Mouse (Mus musculus): ENCODE data around the gene Txn1. TPM values are rescaled to one million over a fixed set of nuclear protein-coding genes. Genes with fewer than 3 reads are reported as not detected.
A peak's percentile ranks its signal among the peaks of the same experiment; 100 is the strongest.

Txn1 gene
- polyA plus RNA-seq (2012; rRNA removed): 119 and 125 TPM in 2 replicates

DNA sequence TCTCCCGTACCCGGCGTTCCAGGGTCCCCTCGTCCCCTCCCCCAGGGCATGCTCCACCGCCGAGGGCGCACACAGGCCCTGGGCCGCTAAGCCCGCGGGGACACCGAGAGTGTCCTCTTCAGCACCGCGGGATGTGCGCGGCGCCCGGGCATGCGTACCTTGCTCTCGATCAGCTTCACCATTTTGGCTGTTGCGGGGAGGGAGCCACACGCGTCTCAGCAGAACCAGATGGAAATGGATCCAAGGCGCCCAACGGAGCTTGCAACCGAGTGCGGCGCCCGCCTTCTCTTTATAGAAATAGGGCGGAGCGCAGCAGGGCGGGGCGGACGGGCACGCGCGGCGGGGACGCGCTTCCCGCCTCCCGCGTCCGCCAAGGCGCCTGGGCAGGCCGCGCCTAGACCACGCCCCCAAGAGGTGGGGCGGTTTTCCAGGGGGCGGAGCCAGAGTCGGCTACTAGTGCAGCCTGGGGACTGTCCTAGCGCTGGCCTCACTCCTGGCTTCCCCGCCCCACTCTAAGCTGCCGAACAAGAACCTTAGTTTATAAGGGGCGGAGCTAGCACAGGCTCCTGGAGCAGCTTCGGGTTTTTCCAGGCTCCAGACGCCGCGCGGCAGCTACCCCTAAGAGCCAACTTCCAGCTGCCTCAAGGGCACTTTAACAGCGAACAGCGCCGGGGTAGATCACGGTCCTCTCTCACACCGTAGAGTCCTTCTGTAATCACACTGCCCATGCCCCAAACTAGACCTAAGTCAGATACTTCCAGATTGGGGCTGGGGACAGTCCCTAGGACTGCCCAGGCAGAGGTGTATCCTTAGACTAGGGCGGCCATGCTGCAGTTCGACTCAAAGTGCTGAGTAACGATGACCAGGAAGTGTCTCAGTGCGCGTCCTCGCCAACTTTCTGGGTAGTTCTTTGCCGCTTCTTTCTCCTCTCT is at the start of gene Txn1:
Txn1 (minus strand) TSS at position 383 of the 932 bp plus-strand sequence.
- WGBS: under 1% methylated on average over 71 of the region's 71 CpGs
- Histone ChIP-seq H3K27ac (ENCODE audit: insufficient read depth, low read length) (peak within 1 kb of the TSS; percentile 78), H3K27me3 (ENCODE audit: control insufficient read depth, insufficient read depth, low read length) (no peaks in the 10 kb centered on the region), H3K4me3 (replicated peaks; ENCODE audit: insufficient read depth, low read depth, low read length) (peak within 1 kb of the TSS; percentile 96), H3K4me1 (ENCODE audit: control insufficient read depth, insufficient read depth, low read length) (no peaks in the 10 kb centered on the region)
- TF ChIP-seq POLR2A (IDR thresholded peaks at IDR 0.05; ENCODE audit: borderline replicate concordance, insufficient read depth, low read length): peak; percentile 33; the same call in 1 of the 2 replicates
- no peak for TF ChIP-seq CTCF (IDR thresholded peaks at IDR 0.05; ENCODE audit: borderline replicate concordance, insufficient read depth, low read depth, low read length)
- peak; percentile 96 to 97 for DNase-seq

- peak in 1 of 2 experiments; percentile 3 for DNase-seq
- H3K4me1 ChIP-seq (ENCODE audit: control insufficient read depth, insufficient read depth, low read length): no peaks in the 10 kb centered on the region
- no peaks in the 10 kb centered on the region for H3K27me3 ChIP-seq (ENCODE audit: control insufficient read depth, insufficient read depth, low read length)
- no peak overlapping the region for H3K27ac ChIP-seq (ENCODE audit: insufficient read depth, low read length)
- TF ChIP-seq POLR2A (IDR thresholded peaks at IDR 0.05; ENCODE audit: borderline replicate concordance, insufficient read depth, low read length) (no peak), CTCF (IDR thresholded peaks at IDR 0.05; ENCODE audit: borderline replicate concordance, insufficient read depth, low read depth, low read length) (no peak)
- H3K4me3 ChIP-seq (replicated peaks; ENCODE audit: insufficient read depth, low read depth, low read length): no peak overlapping the region
- 36% methylated on average over 3 of the region's 3 CpGs for WGBS
These were observed 47.3 kb upstream of the Txn1 start for GRCm38 (mm10) chr4:58003501-58003900.

GRCm38 (mm10) chr4:57991425-57991824 is 35.2 kb upstream of the Txn1 start:
- no peak for DNase-seq
- no peaks in the 10 kb centered on the region for H3K4me1 ChIP-seq (ENCODE audit: control insufficient read depth, insufficient read depth, low read length)
- H3K27ac ChIP-seq (ENCODE audit: insufficient read depth, low read length): no peak overlapping the region
- H3K4me3 ChIP-seq (replicated peaks; ENCODE audit: insufficient read depth, low read depth, low read length): no peak overlapping the region
- no peaks in the 10 kb centered on the region for H3K27me3 ChIP-seq (ENCODE audit: control insufficient read depth, insufficient read depth, low read length)
- 92% methylated on average over 1 of the region's 1 CpGs for WGBS
- TF ChIP-seq CTCF (IDR thresholded peaks at IDR 0.05; ENCODE audit: borderline replicate concordance, insufficient read depth, low read depth, low read length): no peak
- TF ChIP-seq POLR2A (IDR thresholded peaks at IDR 0.05; ENCODE audit: borderline replicate concordance, insufficient read depth, low read length): no peak

DNA sequence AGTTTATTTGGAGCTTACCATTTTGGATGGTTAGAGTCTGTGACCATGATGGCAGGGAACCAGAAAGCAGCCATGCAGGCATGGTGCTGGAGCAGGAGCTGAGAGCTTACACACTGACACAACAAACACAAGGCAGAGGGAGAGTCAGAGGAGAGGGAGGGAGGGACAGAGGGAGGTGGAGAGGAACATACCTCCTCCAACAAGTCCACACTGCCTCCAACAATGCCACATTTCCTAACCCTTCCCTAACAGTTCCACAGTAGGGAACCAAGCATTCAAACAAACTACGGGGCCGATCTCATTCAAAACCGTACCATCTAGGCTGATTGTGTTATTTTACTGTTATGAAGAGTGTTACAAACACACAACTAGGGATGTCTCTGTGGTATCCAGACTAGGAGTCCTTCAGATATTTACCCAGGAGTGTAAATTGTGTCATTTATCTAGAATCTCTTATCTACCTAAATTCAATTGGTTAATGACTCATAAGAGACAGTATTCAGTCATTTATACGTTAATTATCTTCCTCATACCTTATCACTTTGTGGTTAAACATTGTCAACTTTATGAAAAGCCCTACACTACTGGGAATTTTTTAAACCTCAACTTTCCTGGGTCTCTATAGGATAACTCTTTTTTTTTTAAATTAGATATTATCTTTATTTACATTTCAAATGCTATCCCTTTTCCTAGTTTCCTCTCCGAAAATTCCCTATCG is 18.3 kb upstream of the Txn1 start:
- no peak for DNase-seq
- H3K4me3 ChIP-seq (replicated peaks; ENCODE audit: insufficient read depth, low read depth, low read length): no peak overlapping the region
- TF ChIP-seq CTCF (IDR thresholded peaks at IDR 0.05; ENCODE audit: borderline replicate concordance, insufficient read depth, low read depth, low read length) (no peak), POLR2A (IDR thresholded peaks at IDR 0.05; ENCODE audit: borderline replicate concordance, insufficient read depth, low read length) (no peak)
- H3K4me1 ChIP-seq (ENCODE audit: control insufficient read depth, insufficient read depth, low read length): no peaks in the 10 kb centered on the region
- H3K27me3 ChIP-seq (ENCODE audit: control insufficient read depth, insufficient read depth, low read length): no peaks in the 10 kb centered on the region
- no peak overlapping the region for H3K27ac ChIP-seq (ENCODE audit: insufficient read depth, low read length)
- WGBS: 88% methylated on average over 6 of the region's 6 CpGs

- DNase-seq: no peak
- Histone ChIP-seq H3K4me3 (replicated peaks; ENCODE audit: insufficient read depth, low read depth, low read length) (no peak overlapping the region), H3K27ac (ENCODE audit: insufficient read depth, low read length) (no peak overlapping the region), H3K4me1 (ENCODE audit: control insufficient read depth, insufficient read depth, low read length) (no peaks in the 10 kb centered on the region), H3K27me3 (ENCODE audit: control insufficient read depth, insufficient read depth, low read length) (no peaks in the 10 kb centered on the region)
- 79% methylated on average over 6 of the region's 6 CpGs for WGBS
- no peak for TF ChIP-seq POLR2A (IDR thresholded peaks at IDR 0.05; ENCODE audit: borderline replicate concordance, insufficient read depth, low read length)
- TF ChIP-seq CTCF (IDR thresholded peaks at IDR 0.05; ENCODE audit: borderline replicate concordance, insufficient read depth, low read depth, low read length): no peak
These were observed 17.5 kb upstream of the Txn1 start for GRCm38 (mm10) chr4:57973592-57974268.

- H3K4me1 ChIP-seq (ENCODE audit: control insufficient read depth, insufficient read depth, low read length): no peaks in the 10 kb centered on the region
- no peak overlapping the region for H3K27ac ChIP-seq (ENCODE audit: insufficient read depth, low read length)
- H3K27me3 ChIP-seq (ENCODE audit: control insufficient read depth, insufficient read depth, low read length): no peaks in the 10 kb centered on the region
- DNase-seq: no peak
- no peak overlapping the region for H3K4me3 ChIP-seq (replicated peaks; ENCODE audit: insufficient read depth, low read depth, low read length)
- TF ChIP-seq CTCF (IDR thresholded peaks at IDR 0.05; ENCODE audit: borderline replicate concordance, insufficient read depth, low read depth, low read length) (no peak), POLR2A (IDR thresholded peaks at IDR 0.05; ENCODE audit: borderline replicate concordance, insufficient read depth, low read length) (no peak)
These were observed 14.1 kb upstream of the Txn1 start for GRCm38 (mm10) chr4:57970285-57970684.

DNA sequence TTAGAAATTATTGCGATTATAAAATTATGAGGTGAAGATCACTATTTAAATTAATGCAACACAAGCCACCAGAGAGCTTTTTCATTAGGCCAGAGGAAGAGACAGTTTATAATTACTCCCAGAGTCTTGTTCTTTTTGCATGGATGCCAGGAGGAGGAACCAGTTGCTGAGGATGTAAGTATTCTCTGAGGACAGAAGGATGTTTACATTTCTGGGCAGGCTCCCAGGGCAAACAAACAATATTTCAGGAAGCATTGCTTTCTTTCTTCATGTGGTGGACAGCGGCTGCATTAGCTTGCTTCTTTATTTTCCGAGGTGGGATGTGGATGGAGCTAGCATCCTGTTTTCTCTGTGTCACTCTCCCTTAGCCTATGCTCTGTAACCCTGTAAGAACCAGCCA is 11.0 kb upstream of the Txn1 start:
- no peak for DNase-seq
- Histone ChIP-seq H3K27me3 (ENCODE audit: control insufficient read depth, insufficient read depth, low read length) (no peaks in the 10 kb centered on the region), H3K4me1 (ENCODE audit: control insufficient read depth, insufficient read depth, low read length) (no peaks in the 10 kb centered on the region), H3K27ac (ENCODE audit: insufficient read depth, low read length) (no peak overlapping the region), H3K4me3 (replicated peaks; ENCODE audit: insufficient read depth, low read depth, low read length) (no peak overlapping the region)
- 79% methylated on average over 3 of the region's 3 CpGs for WGBS
- no peak for TF ChIP-seq POLR2A (IDR thresholded peaks at IDR 0.05; ENCODE audit: borderline replicate concordance, insufficient read depth, low read length)
- TF ChIP-seq CTCF (IDR thresholded peaks at IDR 0.05; ENCODE audit: borderline replicate concordance, insufficient read depth, low read depth, low read length): no peak

All from cerebellum, adult 2 months (tissue).